Mouse (Mus musculus) MEL (cell line): Measurements from ENCODE around the gene 6030445D17Rik. TPM values are rescaled to one million over a fixed set of nuclear protein-coding genes. Genes with fewer than 3 reads are reported as not detected.

ENCODE experiments used
- DNase-seq: peaks from one replicate; pipeline ENCODE4 v3.0.0; 2011; ENCODE audit warnings: low read depth, low spot score
- H3K27ac ChIP-seq: 2 replicates; pipeline ENCODE4 v1.5.1; 2012; ENCODE audit warnings: low read depth, mild to moderate bottlenecking, control low read depth, low read length, moderate library complexity; ENCODE audit not compliant: control insufficient read depth
- H3K27me3 ChIP-seq, 2 experiments: fragments of 150-350 bp in 1 of 2; sonication (generic) in 1 of 2; 2 replicates each; pipeline ENCODE4 v1.6.1; 2012; ENCODE audit warnings: low read length in 2 of 2, mild to moderate bottlenecking in 2 of 2, improper control_type of control experiment in 1 of 2, moderate library complexity in 1 of 2; ENCODE audit not compliant: insufficient read depth in 2 of 2, control insufficient read depth in 1 of 2
- H3K36me3 ChIP-seq, 2 experiments: 2 replicates each; pipeline ENCODE4 v1.6.1; 2012 to 2014; ENCODE audit warnings: low read length in 2 of 2, improper control_type of control experiment in 1 of 2, inconsistent platforms in 1 of 2, mild to moderate bottlenecking in 1 of 2; ENCODE audit not compliant: insufficient read depth in 2 of 2, control insufficient read depth in 1 of 2
- H3K4me1 ChIP-seq, 2 experiments: fragments of 150-350 bp in 1 of 2; sonication (generic) in 1 of 2; 2 replicates each; pipeline ENCODE4 v1.6.1; 2012; ENCODE audit warnings: low read length in 2 of 2, improper control_type of control experiment in 1 of 2, mild to moderate bottlenecking in 1 of 2; ENCODE audit not compliant: insufficient read depth in 2 of 2, control insufficient read depth in 1 of 2
- H3K4me3 ChIP-seq, 2 experiments: fragments of 150-350 bp in 1 of 2; sonication (generic) in 1 of 2; 2 replicates each; pipeline ENCODE4 v1.5.1; 2012; ENCODE audit warnings: low read depth in 2 of 2, low read length in 2 of 2, mild to moderate bottlenecking in 2 of 2, moderate library complexity in 2 of 2, control low read depth in 1 of 2, improper control_type of control experiment in 1 of 2; ENCODE audit not compliant: control insufficient read depth in 1 of 2, insufficient read depth in 1 of 2
- H3K79me2 ChIP-seq: 2 replicates; pipeline ENCODE4 v1.6.1; 2012; ENCODE audit warnings: mild to moderate bottlenecking, low read length, moderate library complexity; ENCODE audit not compliant: control insufficient read depth, poor library complexity, insufficient read depth
- H3K9ac ChIP-seq: 2 replicates; pipeline ENCODE4 v1.6.1; 2012; ENCODE audit warnings: low read depth, mild to moderate bottlenecking, control low read depth, low read length, moderate library complexity; ENCODE audit not compliant: control insufficient read depth, poor library complexity, severe bottlenecking
- H3K9me3 ChIP-seq: fragments of 150-350 bp; sonication (generic); replicated peaks from 2 replicates; pipeline ENCODE4 v1.6.1; 2012; ENCODE audit warnings: mild to moderate bottlenecking, low read length, improper control_type of control experiment, moderate library complexity; ENCODE audit not compliant: insufficient read depth
- BHLHE40 ChIP-seq: IDR thresholded peaks from 2 replicates; pipeline ENCODE4 v1.6.1; 2012; ENCODE audit warnings: low read depth, mild to moderate bottlenecking, inconsistent platforms, low read length, improper control_type of control experiment, borderline replicate concordance
- CHD2 ChIP-seq: IDR thresholded peaks from 2 replicates; pipeline ENCODE4 v1.6.1; 2011; ENCODE audit warnings: low read length, improper control_type of control experiment
- E2F4 ChIP-seq: IDR thresholded peaks from 2 replicates; pipeline ENCODE4 v1.6.1; 2011; ENCODE audit warnings: low read depth, low read length, improper control_type of control experiment, borderline replicate concordance
- EP300 ChIP-seq, 2 experiments: IDR thresholded peaks; 2 replicates each; pipeline ENCODE4 v1.6.1; 2011; ENCODE audit warnings: improper control_type of control experiment in 2 of 2, low read length in 2 of 2, low read depth in 1 of 2, mild to moderate bottlenecking in 1 of 2
- ETS1 ChIP-seq: IDR thresholded peaks from 2 replicates; pipeline ENCODE4 v1.6.1; 2012; ENCODE audit warnings: low read depth, mild to moderate bottlenecking, inconsistent platforms, low read length, improper control_type of control experiment, moderate library complexity
- GABPA ChIP-seq: IDR thresholded peaks from 2 replicates; pipeline ENCODE4 v1.6.1; 2012; ENCODE audit warnings: low read depth, mild to moderate bottlenecking, inconsistent platforms, low read length, improper control_type of control experiment, moderate library complexity
- GATA1 ChIP-seq: IDR thresholded peaks from 2 replicates; pipeline ENCODE4 v1.6.1; 2011; ENCODE audit warnings: low read depth, low read length, improper control_type of control experiment
- HCFC1 ChIP-seq: IDR thresholded peaks from 2 replicates; pipeline ENCODE4 v1.6.1; 2012; ENCODE audit warnings: low read depth, mild to moderate bottlenecking, inconsistent platforms, low read length, improper control_type of control experiment, moderate library complexity
- JUND ChIP-seq: IDR thresholded peaks from 2 replicates; pipeline ENCODE4 v1.6.1; 2011; ENCODE audit warnings: low read depth, mild to moderate bottlenecking, improper control_type of control experiment, low read length
- MAX ChIP-seq: IDR thresholded peaks from 2 replicates; pipeline ENCODE4 v1.6.1; 2011; ENCODE audit warnings: low read length, improper control_type of control experiment
- MAZ ChIP-seq: IDR thresholded peaks from 2 replicates; pipeline ENCODE4 v1.6.1; 2012; ENCODE audit warnings: low read depth, mild to moderate bottlenecking, inconsistent platforms, low read length, improper control_type of control experiment
- MEF2A ChIP-seq: IDR thresholded peaks from 2 replicates; pipeline ENCODE4 v1.6.1; 2014; ENCODE audit warnings: low read depth, mild to moderate bottlenecking, inconsistent platforms, low read length, improper control_type of control experiment; ENCODE audit not compliant: poor library complexity, insufficient replicate concordance, severe bottlenecking; ENCODE audit errors: extremely low read depth
- MXI1 ChIP-seq: IDR thresholded peaks from 2 replicates; pipeline ENCODE4 v1.6.1; 2011; ENCODE audit warnings: mild to moderate bottlenecking, low read depth, low read length, improper control_type of control experiment
- MYB ChIP-seq: IDR thresholded peaks from 2 replicates; pipeline ENCODE4 v1.6.1; 2011; ENCODE audit warnings: mild to moderate bottlenecking, low read depth, low read length, improper control_type of control experiment
- NRF1 ChIP-seq: IDR thresholded peaks from 2 replicates; pipeline ENCODE4 v1.6.1; 2014; ENCODE audit warnings: low read depth, mild to moderate bottlenecking, inconsistent platforms, low read length, improper control_type of control experiment, moderate library complexity; ENCODE audit not compliant: poor library complexity, insufficient read depth, severe bottlenecking
- SIN3A ChIP-seq: IDR thresholded peaks from 2 replicates; pipeline ENCODE4 v1.6.1; 2012; ENCODE audit warnings: low read length, improper control_type of control experiment, inconsistent platforms
- SMC3 ChIP-seq: IDR thresholded peaks from 2 replicates; pipeline ENCODE4 v1.6.1; 2011; ENCODE audit warnings: low read depth, low read length, improper control_type of control experiment
- TAL1 ChIP-seq: IDR thresholded peaks from 2 replicates; pipeline ENCODE4 v1.6.1; 2012; ENCODE audit warnings: mild to moderate bottlenecking, inconsistent platforms, low read length, moderate library complexity, mixed read lengths
- TCF12 ChIP-seq: IDR thresholded peaks from 2 replicates; pipeline ENCODE4 v1.6.1; 2014; ENCODE audit warnings: low read depth, mild to moderate bottlenecking, inconsistent platforms, low read length, improper control_type of control experiment, moderate library complexity
- UBTF ChIP-seq: IDR thresholded peaks from 2 replicates; pipeline ENCODE4 v1.6.1; 2012; ENCODE audit warnings: low read depth, mild to moderate bottlenecking, inconsistent platforms, low read length, improper control_type of control experiment, moderate library complexity, borderline replicate concordance; ENCODE audit not compliant: insufficient read depth
- USF1 ChIP-seq: IDR thresholded peaks from 2 replicates; pipeline ENCODE4 v1.6.1; 2014; ENCODE audit warnings: low read depth, mild to moderate bottlenecking, inconsistent platforms, low read length, improper control_type of control experiment, moderate library complexity
- USF2 ChIP-seq, 2 experiments: IDR thresholded peaks; 2 replicates each; pipeline ENCODE4 v1.6.1; 2011 to 2012; ENCODE audit warnings: improper control_type of control experiment in 2 of 2, low read length in 2 of 2, borderline replicate concordance in 1 of 2, inconsistent platforms in 1 of 2, low read depth in 1 of 2, mild to moderate bottlenecking in 1 of 2; ENCODE audit not compliant: insufficient read depth in 1 of 2
- ZKSCAN1 ChIP-seq: IDR thresholded peaks from 2 replicates; pipeline ENCODE4 v1.6.1; 2012; ENCODE audit warnings: low read depth, mild to moderate bottlenecking, inconsistent platforms, low read length, improper control_type of control experiment, moderate library complexity
- ZMIZ1 ChIP-seq: IDR thresholded peaks from 2 replicates; pipeline ENCODE4 v1.6.1; 2012; ENCODE audit warnings: low read depth, mild to moderate bottlenecking, inconsistent platforms, low read length, improper control_type of control experiment, moderate library complexity
- polyA plus RNA-seq, 2 experiments: library from polyadenylated mRNA; stranded (reverse) in 1 of 2; unstranded in 1 of 2; fragments of >175 nt in 1 of 2; fragments of >200 nt in 1 of 2; gene quantifications; 2 replicates each; pipeline versions ENCODE4 v1.2.1 to v1.2.4; 2012; ENCODE audit warnings: low replicate concordance in 2 of 2, low read depth in 1 of 2; ENCODE audit not compliant: insufficient read length in 2 of 2, insufficient read depth in 1 of 2, missing spikeins in 1 of 2
- total RNA-seq: library from RNA; depleted of rRNA; stranded (reverse); fragments of 300-350 nt; gene quantifications from 2 replicates; pipeline ENCODE4 v1.2.3, GENCODE M21; 2012

The 6030445D17Rik gene
- total and polyA plus RNA-seq, 3 experiments: 0.46 to 0.77 TPM; not detected in 1

DNA sequence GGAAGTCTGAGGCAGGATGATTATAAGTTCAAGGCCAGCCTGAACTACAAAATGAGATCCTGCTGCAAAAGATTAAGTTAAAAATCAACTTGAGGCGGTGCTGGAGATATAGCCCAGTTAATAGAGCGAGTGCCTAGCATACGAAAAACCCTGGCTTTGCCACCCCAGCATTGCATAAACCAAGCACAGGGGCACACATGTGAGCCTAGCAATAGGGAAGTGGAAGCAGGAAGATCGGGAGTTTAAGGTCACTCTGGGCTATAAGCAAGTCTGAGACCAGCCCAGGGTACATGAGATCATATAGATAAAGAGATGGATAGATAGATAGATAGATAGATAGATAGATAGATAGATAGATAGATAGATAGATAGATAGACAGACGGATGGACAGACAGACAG lies 12.3 kb upstream of the 6030445D17Rik start:
- DNase-seq: no peak
- H3K4me3 ChIP-seq: no peak overlapping the region
- peaks cover 0 to 3% of the 10 kb centered on the region in 2 experiments; a peak in 2 of 4 replicates for H3K36me3 ChIP-seq
- TF ChIP-seq GABPA: no peak
- peak; percentile 32; the same call in 1 of the 2 replicates for TF ChIP-seq GATA1
- peaks cover 0 to 5% of the 10 kb centered on the region in 2 experiments; a peak in 2 of 4 replicates for H3K4me1 ChIP-seq
- no peaks in the 10 kb centered on the region for H3K27me3 ChIP-seq
- no peak overlapping the region for H3K9ac ChIP-seq
- no peaks in the 10 kb centered on the region for H3K79me2 ChIP-seq
- H3K9me3 ChIP-seq: no peaks in the 10 kb centered on the region
- H3K27ac ChIP-seq: no peak overlapping the region

DNA sequence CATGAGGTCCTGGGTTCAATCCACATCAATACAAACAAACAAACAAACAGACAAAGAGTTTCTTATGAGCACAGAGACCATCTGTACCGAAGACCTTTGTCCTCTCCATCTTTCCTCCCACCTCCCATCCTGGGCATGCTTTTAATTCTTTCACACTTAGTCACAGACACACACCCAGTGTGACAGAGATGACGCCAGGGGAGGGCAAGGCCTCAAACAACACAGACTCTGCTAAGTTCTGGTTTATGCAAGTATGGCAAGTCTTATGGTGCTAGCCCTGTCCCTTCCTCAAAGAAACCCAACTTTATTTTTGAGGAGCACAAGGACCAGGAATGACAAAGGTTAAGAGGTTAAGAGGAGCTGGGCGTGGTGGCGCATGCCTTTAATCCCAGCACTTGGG lies 11.8 kb upstream of the 6030445D17Rik start:
- H3K79me2 ChIP-seq: no peaks in the 10 kb centered on the region
- no peak for TF ChIP-seq GABPA
- no peak for TF ChIP-seq SIN3A
- TF ChIP-seq USF2 (IDR thresholded peaks at IDR 0.05; ENCODE audit: borderline replicate concordance in 1 of 2, insufficient read depth in 1 of 2, low read depth in 1 of 2, low read length in 2 of 2): no peak
- TF ChIP-seq MAX: no peak
- H3K4me1 ChIP-seq: peaks cover 0 to 5% of the 10 kb centered on the region in 2 experiments; a peak in 2 of 4 replicates
- no peak overlapping the region for H3K4me3 ChIP-seq
- H3K27ac ChIP-seq: no peak overlapping the region
- no peaks in the 10 kb centered on the region for H3K9me3 ChIP-seq
- H3K36me3 ChIP-seq: peaks cover 0 to 3% of the 10 kb centered on the region in 2 experiments; a peak in 2 of 4 replicates
- H3K9ac ChIP-seq: no peak overlapping the region
- no peaks in the 10 kb centered on the region for H3K27me3 ChIP-seq
- DNase-seq: no peak

- no peak overlapping the region for H3K4me3 ChIP-seq
- H3K36me3 ChIP-seq: peaks cover 0 to 3% of the 10 kb centered on the region in 2 experiments; a peak in 2 of 4 replicates
- no peak overlapping the region for H3K27ac ChIP-seq
- peak; percentile 61 for DNase-seq
- no peaks in the 10 kb centered on the region for H3K9me3 ChIP-seq
- peaks cover 0 to 9% of the 10 kb centered on the region in 2 experiments; a peak in 2 of 4 replicates for H3K4me1 ChIP-seq
- TF ChIP-seq HCFC1 (no peak), GATA1 (peak; percentile 73), TAL1 (peak; percentile 45), MAX (no peak), UBTF (no peak), SIN3A (no peak), TCF12 (peak; percentile 79), GABPA (no peak), CHD2 (no peak), ZKSCAN1 (no peak), JUND (no peak), BHLHE40 (no peak), ZMIZ1 (no peak), MAZ (no peak), MEF2A (no peak), ETS1 (no peak), MYB (no peak), MXI1 (no peak), USF1 (no peak), EP300 (IDR thresholded peaks at IDR 0.05; ENCODE audit: low read depth in 1 of 2, low read length in 2 of 2) (peak; percentile 57 to 67), SMC3 (no peak), E2F4 (no peak), NRF1 (no peak)
- no peak overlapping the region for H3K9ac ChIP-seq
- H3K27me3 ChIP-seq: no peaks in the 10 kb centered on the region
- H3K79me2 ChIP-seq: no peaks in the 10 kb centered on the region
These were observed 10.5 kb upstream of the 6030445D17Rik start for GRCm38 (mm10) chr4:136451564-136451963.
